Mouse (Mus musculus): ENCODE measurements around the gene Olfr1349.
"Not testable (repeated sequence)": the region's sequence is repeated elsewhere in the genome, so short reads cannot be mapped to it uniquely, and the experiment has no call there.

The Olfr1349 gene

DNA sequence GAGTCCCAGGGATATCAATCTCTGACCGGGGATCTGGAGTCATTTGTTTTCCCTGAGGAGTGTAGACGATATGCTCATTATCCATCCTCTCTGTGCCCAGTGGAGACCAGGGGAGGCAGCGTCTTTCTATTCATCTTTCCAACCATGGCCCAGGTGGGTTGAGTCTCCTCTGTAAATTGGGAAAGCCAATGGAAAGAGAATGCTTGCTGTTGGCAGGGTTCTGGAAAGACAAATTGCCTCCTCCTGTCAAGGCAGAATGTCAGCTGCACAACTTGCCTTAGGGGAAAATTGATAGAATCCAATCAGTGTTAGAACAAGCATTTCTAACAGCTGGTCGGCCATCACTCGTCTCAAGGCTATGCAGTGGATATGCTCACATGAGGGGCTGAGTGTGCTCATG lies at the start of gene Olfr1349:
Gene Olfr1349, minus strand, starts transcription at position 101 of the 400 bp plus-strand sequence.
- no peak for DNase-seq (ENCODE audit: low spot score)

DNA sequence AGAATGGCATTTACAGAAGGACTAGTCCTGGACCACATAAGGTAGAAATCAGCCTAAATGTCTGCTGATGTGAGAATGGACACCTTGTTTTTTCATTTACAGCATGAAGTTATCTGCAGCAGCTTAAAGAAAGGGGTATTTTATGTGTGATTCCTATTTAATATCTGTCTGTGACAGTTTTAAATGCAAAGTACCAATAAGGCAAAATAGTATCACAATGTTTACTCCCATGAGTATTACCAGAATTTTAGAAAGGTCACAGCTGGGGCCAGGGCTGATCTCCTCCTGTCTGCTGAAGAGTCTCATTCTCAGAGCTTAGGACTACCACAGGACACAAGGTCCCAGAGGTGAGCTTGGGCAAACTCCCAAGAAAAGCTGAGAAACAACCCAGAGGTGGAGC lies 41.8 kb upstream of the Olfr1349 start, which contains the start of gene Olfr1350:
Gene Olfr1350, plus strand, starts transcription at position 301 of the 400 bp plus-strand sequence.
- no peak for DNase-seq (ENCODE audit: low spot score)

DNA sequence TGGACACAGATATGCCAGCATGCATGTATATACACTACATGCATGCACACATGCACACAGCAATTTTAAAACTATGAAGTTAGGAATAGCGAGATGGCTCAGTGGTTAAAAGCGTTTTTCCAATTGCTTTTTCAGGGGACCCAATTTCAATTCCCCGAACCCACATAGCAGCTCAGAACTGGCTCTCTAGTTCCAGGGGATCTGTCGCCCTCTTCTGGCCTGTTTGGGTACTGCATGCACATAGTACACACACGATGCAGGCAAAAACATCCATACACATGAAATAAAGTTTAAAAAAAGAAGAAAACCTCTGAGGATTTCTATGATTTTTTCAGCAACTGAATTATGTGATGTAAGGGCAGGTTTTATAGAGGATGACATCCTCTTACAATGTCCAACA lies 3.4 kb upstream of the Olfr1349 start:
- DNase-seq (ENCODE audit: low spot score) = no peak

DNA sequence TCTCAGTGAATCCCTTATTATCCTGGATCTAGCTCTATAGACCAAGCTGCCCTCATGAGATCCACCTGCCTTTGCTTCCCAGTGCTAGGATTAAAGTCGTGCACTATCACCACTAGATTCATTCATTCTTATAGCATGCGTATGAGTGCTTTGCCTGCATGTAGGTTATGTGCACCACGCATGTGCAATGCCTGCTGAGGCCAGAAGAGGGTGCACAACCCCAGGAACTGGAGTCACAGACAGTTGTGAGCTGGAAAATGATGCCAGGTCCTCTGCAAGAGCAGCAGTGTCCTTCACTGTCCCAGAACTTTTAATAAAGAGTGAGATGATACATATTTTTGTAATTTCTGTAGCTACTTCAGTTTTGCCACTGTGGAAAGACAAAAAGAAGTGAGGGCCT lies 2.3 kb upstream of the Olfr1349 start:
- DNase-seq (ENCODE audit: low spot score) = no peak

DNA sequence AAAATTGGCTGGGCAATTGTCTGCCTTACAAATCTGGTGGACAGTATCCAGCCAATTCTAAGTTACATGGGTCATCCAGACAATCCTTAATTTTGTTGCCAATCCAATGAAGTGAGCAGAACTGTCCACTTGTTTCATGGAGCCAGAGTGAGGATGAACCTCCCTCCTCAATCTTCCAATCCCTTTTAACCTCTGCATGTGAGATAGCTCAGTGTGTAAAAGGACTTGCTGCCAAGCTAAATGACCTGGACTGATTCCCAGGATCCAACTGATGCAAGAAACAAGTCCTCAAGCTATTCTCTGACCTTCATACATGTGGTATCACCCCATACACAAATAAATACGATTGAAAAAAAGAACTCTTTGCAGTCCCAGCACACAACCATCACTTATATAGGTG lies 1.1 kb downstream of the Olfr1349 start:
- no peak for DNase-seq (ENCODE audit: low spot score)

DNA sequence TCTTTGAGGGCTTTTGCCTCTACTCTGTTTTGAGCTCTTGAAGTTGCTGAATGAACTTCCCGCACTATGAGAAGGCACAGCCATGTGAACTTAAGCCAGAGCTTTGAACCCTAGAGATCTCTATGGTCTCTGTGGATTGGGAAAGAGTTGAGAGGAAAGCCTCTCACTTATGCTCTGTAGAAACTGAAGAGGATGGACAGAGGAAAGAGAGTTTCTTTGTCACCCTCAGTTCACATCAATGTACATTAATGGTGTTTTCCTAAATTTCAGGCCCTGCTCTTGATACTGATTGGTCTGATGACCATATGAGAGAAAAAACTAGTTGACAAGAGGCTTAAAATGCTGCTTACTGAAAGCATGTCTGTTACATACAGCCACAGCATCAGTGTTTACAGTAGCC lies 14.1 kb downstream of the Olfr1349 start, which contains the start of gene Olfr1348:
Gene Olfr1348, minus strand, starts transcription at position 101 of the 400 bp plus-strand sequence.
- no peak for DNase-seq (ENCODE audit: low spot score)

DNA sequence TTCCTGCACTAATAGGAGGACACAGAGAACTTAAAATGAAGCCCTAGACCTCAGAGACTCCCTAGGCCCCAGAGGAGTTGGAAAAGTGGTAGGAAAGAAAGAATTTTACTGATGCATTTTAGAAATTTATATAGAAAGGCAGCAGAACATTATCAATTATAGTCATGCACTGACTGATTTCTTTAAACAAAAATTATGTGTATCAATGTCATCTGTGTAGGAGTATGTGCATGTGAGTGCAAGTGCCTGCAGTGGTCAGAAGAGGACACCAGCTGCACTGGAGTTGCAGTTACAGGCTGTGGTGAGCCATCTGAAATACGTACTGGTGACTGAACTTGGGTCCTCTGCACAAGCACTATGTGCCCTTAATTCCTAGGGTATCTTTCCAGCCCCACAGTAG lies 23.1 kb downstream of the Olfr1349 start, which contains the start of gene Olfr1347:
Gene Olfr1347, minus strand, starts transcription at position 101 of the 400 bp plus-strand sequence.
- DNase-seq (ENCODE audit: low spot score) = no peak

DNA sequence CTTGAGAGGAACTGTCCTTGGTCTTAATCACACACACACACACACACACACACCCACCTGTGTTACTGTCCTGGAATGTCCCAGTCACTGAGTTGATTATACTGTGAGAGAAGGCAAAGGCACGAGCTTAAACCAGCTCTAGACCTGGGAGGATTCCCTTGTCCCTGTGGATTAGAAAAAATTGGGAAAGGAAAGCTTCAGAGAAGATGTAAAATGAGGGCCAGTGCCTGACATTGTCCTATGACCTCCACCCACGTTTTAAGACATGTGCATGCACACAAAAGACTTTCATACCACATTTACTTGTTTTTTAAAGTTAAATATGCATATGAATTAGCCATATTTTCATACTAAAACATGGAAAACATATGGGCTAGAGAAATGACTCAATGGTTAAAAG lies 35.9 kb downstream of the Olfr1349 start, which contains the start of gene Olfr5:
Gene Olfr5, minus strand, starts transcription at position 101 of the 400 bp plus-strand sequence.
- no peak for DNase-seq (ENCODE audit: low spot score)

DNA sequence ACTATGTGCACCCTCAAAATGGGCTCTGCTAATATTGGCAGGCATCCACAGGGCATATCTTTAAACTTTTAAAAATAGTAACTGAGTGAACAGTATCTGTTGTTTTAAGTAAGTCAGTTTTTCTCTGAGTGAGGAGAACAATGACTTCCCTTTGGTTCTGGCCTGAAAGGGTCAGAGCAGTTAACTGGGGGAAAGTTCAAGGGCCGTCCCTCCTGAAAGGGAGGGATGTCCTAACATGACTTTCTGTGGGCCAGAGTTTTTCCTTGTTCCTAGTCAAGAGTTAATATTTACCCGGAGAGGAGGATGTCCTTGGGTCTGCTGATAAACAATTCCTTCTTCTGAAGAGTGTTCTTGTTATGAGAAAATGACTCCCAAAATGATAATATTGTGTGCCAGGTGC lies 45.1 kb downstream of the Olfr1349 start:
- not testable (repeated sequence) for DNase-seq (ENCODE audit: low spot score)

DNA sequence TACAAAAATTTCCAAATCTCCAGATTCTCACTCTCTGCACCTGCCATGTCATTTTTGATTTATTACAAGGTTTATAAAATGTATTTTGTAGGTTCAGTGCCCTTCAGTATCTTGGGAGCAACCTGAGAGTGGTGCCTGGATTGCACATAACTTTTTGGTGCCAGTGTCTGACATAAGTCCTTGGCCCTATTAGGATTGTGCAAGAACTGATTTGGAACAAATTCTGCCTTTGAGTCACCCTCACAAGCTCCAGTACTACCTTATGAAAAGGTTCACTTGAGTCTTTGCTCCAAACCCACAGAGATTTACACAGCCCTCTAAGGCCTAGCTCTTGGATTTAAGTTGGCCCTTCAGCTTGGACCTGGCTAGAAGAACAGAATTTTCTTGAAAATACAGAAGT lies 55.8 kb downstream of the Olfr1349 start, which contains the start of gene Olfr1346:
Gene Olfr1346, plus strand, starts transcription at position 151 of the 400 bp plus-strand sequence.
- DNase-seq (ENCODE audit: low spot score) = no peak
